Mouse (Mus musculus): ENCODE measurements around the gene Fam229b. TPM values are rescaled to one million over a fixed set of nuclear protein-coding genes. Genes with fewer than 3 reads are reported as not detected.

The Fam229b gene
- polyA plus RNA-seq, 1 experiment = 3.5 TPM

- no peak overlapping the region for H3K9ac ChIP-seq (ENCODE audit: low read depth, poor library complexity, severe bottlenecking)
- TF ChIP-seq POLR2A (IDR thresholded peaks at IDR 0.05; ENCODE audit: insufficient read depth, low read length) (no peak), CTCF (IDR thresholded peaks at IDR 0.05; ENCODE audit: low read depth, low read length) (no peak), EP300 (IDR thresholded peaks at IDR 0.05; ENCODE audit: insufficient read depth, low read depth, low read length) (no peak)
- no peak overlapping the region for H3K27ac ChIP-seq (ENCODE audit: insufficient read depth, low read length)
- H3K9me3 ChIP-seq (replicated peaks; ENCODE audit: control insufficient read depth, insufficient read depth, low read length, poor library complexity, severe bottlenecking) = peaks cover 10% of the 10 kb centered on the region
- H3K4me1 ChIP-seq (ENCODE audit: control insufficient read depth, insufficient read depth, low read length) = no peaks in the 10 kb centered on the region
- no peaks in the 10 kb centered on the region for H3K27me3 ChIP-seq (ENCODE audit: control insufficient read depth, insufficient read depth, low read length, poor library complexity, severe bottlenecking)
- H3K36me3 ChIP-seq (ENCODE audit: control insufficient read depth, insufficient read depth, low read length, poor library complexity, severe bottlenecking) = peaks cover 19% of the 10 kb centered on the region
- no peak overlapping the region for H3K4me3 ChIP-seq (ENCODE audit: low read depth, low read length)
These were observed 8.5 kb upstream of the Fam229b start for GRCm38 (mm10) chr10:39142216-39142615.

- H3K4me1 ChIP-seq (ENCODE audit: control insufficient read depth, insufficient read depth, low read length) = no peaks in the 10 kb centered on the region
- peaks cover 18% of the 10 kb centered on the region for H3K36me3 ChIP-seq (ENCODE audit: control insufficient read depth, insufficient read depth, low read length, poor library complexity, severe bottlenecking)
- H3K9me3 ChIP-seq (replicated peaks; ENCODE audit: control insufficient read depth, insufficient read depth, low read length, poor library complexity, severe bottlenecking) = peaks cover 10% of the 10 kb centered on the region
- H3K4me3 ChIP-seq (ENCODE audit: low read depth, low read length) = no peak overlapping the region
- H3K9ac ChIP-seq (ENCODE audit: low read depth, poor library complexity, severe bottlenecking) = no peak overlapping the region
- TF ChIP-seq POLR2A (IDR thresholded peaks at IDR 0.05; ENCODE audit: insufficient read depth, low read length) = no peak
- no peak for TF ChIP-seq CTCF (IDR thresholded peaks at IDR 0.05; ENCODE audit: low read depth, low read length)
- no peak for TF ChIP-seq EP300 (IDR thresholded peaks at IDR 0.05; ENCODE audit: insufficient read depth, low read depth, low read length)
- no peak overlapping the region for H3K27ac ChIP-seq (ENCODE audit: insufficient read depth, low read length)
- H3K27me3 ChIP-seq (ENCODE audit: control insufficient read depth, insufficient read depth, low read length, poor library complexity, severe bottlenecking) = no peaks in the 10 kb centered on the region
These were observed 7.7 kb upstream of the Fam229b start for GRCm38 (mm10) chr10:39141401-39141800.

- Histone ChIP-seq H3K36me3 (ENCODE audit: control insufficient read depth, insufficient read depth, low read length, poor library complexity, severe bottlenecking) (peaks cover 18% of the 10 kb centered on the region), H3K4me1 (ENCODE audit: control insufficient read depth, insufficient read depth, low read length) (no peaks in the 10 kb centered on the region), H3K9me3 (replicated peaks; ENCODE audit: control insufficient read depth, insufficient read depth, low read length, poor library complexity, severe bottlenecking) (peaks cover 10% of the 10 kb centered on the region), H3K9ac (ENCODE audit: low read depth, poor library complexity, severe bottlenecking) (no peak overlapping the region), H3K27ac (ENCODE audit: insufficient read depth, low read length) (no peak overlapping the region), H3K4me3 (ENCODE audit: low read depth, low read length) (no peak overlapping the region), H3K27me3 (ENCODE audit: control insufficient read depth, insufficient read depth, low read length, poor library complexity, severe bottlenecking) (no peaks in the 10 kb centered on the region)
- TF ChIP-seq CTCF (IDR thresholded peaks at IDR 0.05; ENCODE audit: low read depth, low read length) (no peak), EP300 (IDR thresholded peaks at IDR 0.05; ENCODE audit: insufficient read depth, low read depth, low read length) (no peak), POLR2A (IDR thresholded peaks at IDR 0.05; ENCODE audit: insufficient read depth, low read length) (no peak)
These were observed 7.1 kb upstream of the Fam229b start for GRCm38 (mm10) chr10:39140843-39141242.

- Histone ChIP-seq H3K9me3 (replicated peaks; ENCODE audit: control insufficient read depth, insufficient read depth, low read length, poor library complexity, severe bottlenecking) (peaks cover 10% of the 10 kb centered on the region), H3K27ac (ENCODE audit: insufficient read depth, low read length) (no peak overlapping the region), H3K27me3 (ENCODE audit: control insufficient read depth, insufficient read depth, low read length, poor library complexity, severe bottlenecking) (no peaks in the 10 kb centered on the region), H3K4me1 (ENCODE audit: control insufficient read depth, insufficient read depth, low read length) (no peaks in the 10 kb centered on the region), H3K4me3 (ENCODE audit: low read depth, low read length) (no peak overlapping the region), H3K9ac (ENCODE audit: low read depth, poor library complexity, severe bottlenecking) (no peak overlapping the region), H3K36me3 (ENCODE audit: control insufficient read depth, insufficient read depth, low read length, poor library complexity, severe bottlenecking) (peaks cover 18% of the 10 kb centered on the region)
- no peak for TF ChIP-seq POLR2A (IDR thresholded peaks at IDR 0.05; ENCODE audit: insufficient read depth, low read length)
- no peak for TF ChIP-seq CTCF (IDR thresholded peaks at IDR 0.05; ENCODE audit: low read depth, low read length)
- no peak for TF ChIP-seq EP300 (IDR thresholded peaks at IDR 0.05; ENCODE audit: insufficient read depth, low read depth, low read length)
These were observed 5.0 kb upstream of the Fam229b start for GRCm38 (mm10) chr10:39138761-39139160.

GRCm38 (mm10) chr10:39137766-39138165, 4.1 kb upstream of the Fam229b start:
- H3K4me3 ChIP-seq (ENCODE audit: low read depth, low read length) = no peak overlapping the region
- H3K9me3 ChIP-seq (replicated peaks; ENCODE audit: control insufficient read depth, insufficient read depth, low read length, poor library complexity, severe bottlenecking) = peaks cover 10% of the 10 kb centered on the region
- TF ChIP-seq CTCF (IDR thresholded peaks at IDR 0.05; ENCODE audit: low read depth, low read length) (no peak), EP300 (IDR thresholded peaks at IDR 0.05; ENCODE audit: insufficient read depth, low read depth, low read length) (no peak), POLR2A (IDR thresholded peaks at IDR 0.05; ENCODE audit: insufficient read depth, low read length) (no peak)
- H3K4me1 ChIP-seq (ENCODE audit: control insufficient read depth, insufficient read depth, low read length) = no peaks in the 10 kb centered on the region
- H3K9ac ChIP-seq (ENCODE audit: low read depth, poor library complexity, severe bottlenecking) = no peak overlapping the region
- H3K27ac ChIP-seq (ENCODE audit: insufficient read depth, low read length) = no peak overlapping the region
- H3K36me3 ChIP-seq (ENCODE audit: control insufficient read depth, insufficient read depth, low read length, poor library complexity, severe bottlenecking) = peaks cover 15% of the 10 kb centered on the region
- no peaks in the 10 kb centered on the region for H3K27me3 ChIP-seq (ENCODE audit: control insufficient read depth, insufficient read depth, low read length, poor library complexity, severe bottlenecking)

- Histone ChIP-seq H3K9ac (ENCODE audit: low read depth, poor library complexity, severe bottlenecking) (no peak overlapping the region), H3K4me3 (ENCODE audit: low read depth, low read length) (no peak overlapping the region), H3K4me1 (ENCODE audit: control insufficient read depth, insufficient read depth, low read length) (no peaks in the 10 kb centered on the region), H3K27ac (ENCODE audit: insufficient read depth, low read length) (no peak overlapping the region), H3K9me3 (replicated peaks; ENCODE audit: control insufficient read depth, insufficient read depth, low read length, poor library complexity, severe bottlenecking) (no peaks in the 10 kb centered on the region), H3K36me3 (ENCODE audit: control insufficient read depth, insufficient read depth, low read length, poor library complexity, severe bottlenecking) (no peaks in the 10 kb centered on the region), H3K27me3 (ENCODE audit: control insufficient read depth, insufficient read depth, low read length, poor library complexity, severe bottlenecking) (no peaks in the 10 kb centered on the region)
- TF ChIP-seq EP300 (IDR thresholded peaks at IDR 0.05; ENCODE audit: insufficient read depth, low read depth, low read length) (no peak), CTCF (IDR thresholded peaks at IDR 0.05; ENCODE audit: low read depth, low read length) (no peak), POLR2A (IDR thresholded peaks at IDR 0.05; ENCODE audit: insufficient read depth, low read length) (no peak)
These were observed 12.3 kb downstream of the Fam229b start for GRCm38 (mm10) chr10:39121412-39121811.

Data from ES-Bruce4 (cell line).